Mouse (Mus musculus): ENCODE data around the gene Pex6.

DNA sequence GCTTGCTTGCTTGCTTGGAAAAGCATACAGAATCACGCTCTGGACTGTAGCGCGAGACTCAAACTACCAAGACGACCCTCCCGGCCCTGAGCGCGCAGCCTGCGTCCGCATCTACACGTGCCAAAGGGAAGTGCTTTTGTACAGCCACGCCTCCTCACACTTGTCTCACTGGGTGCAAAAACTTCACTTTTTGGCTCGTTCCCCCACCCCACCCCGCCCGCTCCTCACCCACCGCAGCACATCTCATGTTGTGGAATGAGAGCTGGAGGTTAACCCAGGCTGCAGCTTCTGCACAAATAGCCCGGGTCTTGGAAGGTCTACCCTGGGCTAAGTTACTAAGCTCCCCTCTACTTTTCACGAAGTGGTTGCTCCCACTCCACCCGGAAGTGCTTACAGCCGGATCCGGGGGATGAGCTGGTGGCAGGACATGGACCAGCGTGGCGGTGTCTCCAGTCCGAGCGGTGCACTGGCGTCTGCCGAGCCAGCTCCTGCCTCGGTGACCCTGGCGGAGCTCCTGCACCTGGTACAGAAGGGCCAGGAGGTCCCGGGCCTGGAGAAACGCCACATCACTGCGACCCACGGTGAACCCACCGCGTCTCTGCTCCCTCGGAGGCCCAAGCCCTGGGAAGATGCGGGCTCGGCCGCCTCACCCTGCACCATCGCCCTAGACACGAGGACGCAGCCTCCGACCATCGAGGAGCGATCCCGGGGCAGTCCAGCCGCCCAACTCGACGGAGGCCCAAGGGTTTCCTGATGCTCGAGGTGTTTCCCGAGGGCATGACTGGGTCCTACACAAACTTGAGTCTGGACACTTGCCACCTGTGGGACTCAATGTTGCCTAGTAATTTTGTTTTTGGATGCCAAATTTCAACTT, 61.4 kb downstream of the Pex6 start, which contains the start of gene 2310039H08Rik:
- TF ChIP-seq EP300 (IDR thresholded peaks at IDR 0.05; ENCODE audit: low read depth), result no peak
- no peak for TF ChIP-seq CTCF (IDR thresholded peaks at IDR 0.05; ENCODE audit: low read depth)
